Mouse (Mus musculus) lung, postnatal 0 days (tissue): ENCODE data around the gene Igsf21. TPM values are rescaled to one million over a fixed set of nuclear protein-coding genes. Genes with fewer than 3 reads are reported as not detected.

Experiments
- ATAC-seq: fragments of 200-750 bp; cut with Nextera tagmentation; 2 replicates; pipeline ENCODE4 v1.8.0; 2017; ENCODE audit warnings: moderate library complexity
- DNase-seq: peaks from one replicate; pipeline ENCODE4 v3.0.0-alpha.2; 2016; ENCODE audit warnings: low spot score
- H3K27ac ChIP-seq: fragments of 300-500 bp; sonication (generic); 2 replicates; pipeline ENCODE4 v1.5.1; 2014; ENCODE audit warnings: antibody characterized with exemption, mild to moderate bottlenecking, low read length, mixed read lengths
- H3K27me3 ChIP-seq: fragments of 300-500 bp; sonication (generic); replicated peaks from 2 replicates; pipeline ENCODE4 v1.6.1; 2014; ENCODE audit warnings: low read length, mixed read lengths; ENCODE audit not compliant: insufficient read depth
- H3K36me3 ChIP-seq: fragments of 300-500 bp; sonication (generic); 2 replicates; pipeline ENCODE4 v1.6.1; 2014; ENCODE audit warnings: low read length, mixed read lengths; ENCODE audit not compliant: insufficient read depth
- H3K4me1 ChIP-seq: fragments of 300-500 bp; sonication (generic); 2 replicates; pipeline ENCODE4 v1.6.1; 2014; ENCODE audit warnings: antibody characterized with exemption, low read depth, low read length, mixed read lengths; ENCODE audit not compliant: insufficient read depth
- H3K4me2 ChIP-seq: fragments of 300-500 bp; sonication (generic); replicated peaks from 2 replicates; pipeline ENCODE4 v1.6.1; 2014; ENCODE audit warnings: low read depth, mild to moderate bottlenecking, low read length, moderate library complexity, mixed read lengths
- H3K4me3 ChIP-seq: fragments of 300-500 bp; sonication (generic); 2 replicates; pipeline ENCODE4 v1.5.1; 2014; ENCODE audit warnings: low read depth, low read length
- H3K9ac ChIP-seq: fragments of 300-500 bp; sonication (generic); replicated peaks from 2 replicates; pipeline ENCODE4 v1.6.1; 2014; ENCODE audit warnings: low read depth, mild to moderate bottlenecking
- H3K9me3 ChIP-seq: fragments of 300-500 bp; sonication (generic); 2 replicates; pipeline ENCODE4 v1.6.1; 2016; ENCODE audit warnings: low read length, mixed read lengths
- CTCF ChIP-seq: IDR thresholded peaks from 2 replicates; pipeline ENCODE4 v1.5.1; 2016; ENCODE audit warnings: antibody characterized with exemption, mild to moderate bottlenecking
- EP300 ChIP-seq: IDR thresholded peaks from 2 replicates; pipeline ENCODE4 v1.6.1; 2016; ENCODE audit warnings: antibody characterized with exemption, mild to moderate bottlenecking, control low read depth
- WGBS: fragments of 180-500 bp; shearing (Covaris S2); extraction: QIAGEN DNeasy Blood & Tissue Kit; methylation state at CpG from one replicate; pipeline ENCODE4 v1.1.7; 2014; 5-methylcytosine and 5-hydroxymethylcytosine counted together
- polyA plus RNA-seq: library from polyadenylated mRNA; unstranded; fragments of >200 nt; fragmentation: Nextera tagmentation; extraction: Ambion mirVana; gene quantifications from 2 replicates; pipeline ENCODE4 v1.2.1, GENCODE M21; 2015

Igsf21 gene
- polyA plus RNA-seq, 1 experiment from 2014 or later: 0.13 TPM

- 0 out of 2 replicates have a peak overlapping the region, but pooled peaks have one; percentile 1 for H3K4me3 ChIP-seq
- H3K27me3 ChIP-seq: peaks cover 6% of the 10 kb centered on the region
- DNase-seq (peak; percentile 4), ATAC-seq (peak; percentile 18; the same call in 1 of the 2 replicates)
- no peaks in the 10 kb centered on the region for H3K9me3 ChIP-seq
- H3K4me2 ChIP-seq: peak overlapping the region; percentile 39
- H3K27ac ChIP-seq: no peak overlapping the region
- no peak overlapping the region for H3K9ac ChIP-seq
- TF ChIP-seq EP300: no peak
- TF ChIP-seq CTCF: no peak
- 5% methylated on average over 5 of the region's 5 CpGs for WGBS
- no peaks in the 10 kb centered on the region for H3K36me3 ChIP-seq
- no peaks in the 10 kb centered on the region for H3K4me1 ChIP-seq
Measured at GRCm38 (mm10) chr4:140004932-140005331, 241.7 kb downstream of the Igsf21 start.

DNA sequence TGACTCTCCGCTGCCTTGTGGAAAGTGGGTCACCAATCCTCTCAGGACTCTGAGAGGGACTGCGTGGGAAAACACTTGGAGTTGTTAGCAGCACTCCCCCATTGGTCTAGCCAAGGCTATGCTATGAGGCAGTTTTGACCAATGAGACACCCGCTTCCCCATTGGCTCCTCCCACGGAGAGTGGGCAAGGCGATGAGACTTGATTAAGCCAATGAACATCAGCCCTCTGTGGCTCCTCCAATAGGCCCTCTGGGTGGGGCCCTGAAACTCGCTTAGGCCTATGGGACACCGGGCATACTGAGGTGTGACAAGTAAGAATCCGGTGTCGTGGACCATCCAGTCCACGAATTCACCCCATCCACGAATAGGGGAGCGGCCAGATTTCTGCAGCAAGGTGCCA lies 242.4 kb downstream of the Igsf21 start:
- Histone ChIP-seq H3K9me3 (no peaks in the 10 kb centered on the region), H3K4me1 (no peaks in the 10 kb centered on the region), H3K4me3 (no peak overlapping the region), H3K27me3 (peaks cover 6% of the 10 kb centered on the region), H3K36me3 (no peaks in the 10 kb centered on the region), H3K4me2 (peak overlapping the region; percentile 39), H3K27ac (no peak overlapping the region), H3K9ac (no peak overlapping the region)
- ATAC-seq: peak; percentile 90
- DNase-seq: peak; percentile 56
- TF ChIP-seq CTCF: no peak
- TF ChIP-seq EP300: no peak
- WGBS: 13% methylated on average over 12 of the region's 12 CpGs

GRCm38 (mm10) chr4:140002069-140002468 lies 244.5 kb downstream of the Igsf21 start:
- H3K27me3 ChIP-seq: peaks cover 6% of the 10 kb centered on the region
- no peaks in the 10 kb centered on the region for H3K4me1 ChIP-seq
- 28% methylated on average over 12 of the region's 12 CpGs for WGBS
- no peak overlapping the region for H3K4me2 ChIP-seq
- H3K4me3 ChIP-seq: no peak overlapping the region
- H3K27ac ChIP-seq: no peak overlapping the region
- no peaks in the 10 kb centered on the region for H3K9me3 ChIP-seq
- ATAC-seq: no peak
- H3K9ac ChIP-seq: no peak overlapping the region
- no peak for TF ChIP-seq EP300
- TF ChIP-seq CTCF: no peak
- DNase-seq: no peak
- no peaks in the 10 kb centered on the region for H3K36me3 ChIP-seq

DNA sequence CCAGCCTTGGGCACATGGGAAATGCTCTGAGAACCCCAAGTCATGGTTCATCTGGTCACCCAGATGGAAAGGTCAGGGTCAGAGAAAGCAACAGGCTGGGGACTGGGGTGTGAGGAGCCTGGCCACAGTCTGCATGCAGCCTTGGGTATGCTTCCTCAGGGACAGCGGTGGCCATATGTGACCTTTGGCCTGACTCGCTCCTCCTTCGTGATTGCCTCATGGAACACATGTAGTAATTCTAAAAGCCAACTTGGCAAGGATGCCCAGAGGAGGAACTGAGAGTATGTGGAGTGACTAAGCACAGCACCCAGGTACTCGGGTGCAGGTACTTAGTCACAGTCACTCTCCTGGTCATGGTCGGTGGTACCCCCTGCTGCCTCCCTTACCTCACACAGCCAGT lies 245.7 kb downstream of the Igsf21 start:
- no peak for TF ChIP-seq CTCF
- TF ChIP-seq EP300: no peak
- no peaks in the 10 kb centered on the region for H3K36me3 ChIP-seq
- no peak for DNase-seq
- no peak overlapping the region for H3K27ac ChIP-seq
- 72% methylated on average over 5 of the region's 5 CpGs for WGBS
- ATAC-seq: no peak
- no peak overlapping the region for H3K4me3 ChIP-seq
- peaks cover 6% of the 10 kb centered on the region for H3K27me3 ChIP-seq
- no peaks in the 10 kb centered on the region for H3K9me3 ChIP-seq
- no peaks in the 10 kb centered on the region for H3K4me1 ChIP-seq
- no peak overlapping the region for H3K9ac ChIP-seq
- H3K4me2 ChIP-seq: no peak overlapping the region

- ATAC-seq: no peak
- peaks cover 5% of the 10 kb centered on the region for H3K27me3 ChIP-seq
Measured at GRCm38 (mm10) chr4:139999033-139999432, 247.6 kb downstream of the Igsf21 start.

GRCm38 (mm10) chr4:139995659-139996058 lies 250.9 kb downstream of the Igsf21 start:
- WGBS: 48% methylated on average over 8 of the region's 8 CpGs
- H3K9ac ChIP-seq: no peak overlapping the region
- no peak overlapping the region for H3K4me2 ChIP-seq
- no peak overlapping the region for H3K27ac ChIP-seq
- DNase-seq: no peak
- no peak for ATAC-seq
- H3K27me3 ChIP-seq: no peaks in the 10 kb centered on the region
- no peaks in the 10 kb centered on the region for H3K36me3 ChIP-seq
- TF ChIP-seq EP300: no peak
- no peak for TF ChIP-seq CTCF
- no peak overlapping the region for H3K4me3 ChIP-seq
- H3K9me3 ChIP-seq: no peaks in the 10 kb centered on the region
- H3K4me1 ChIP-seq: no peaks in the 10 kb centered on the region

More at GRCm38 (mm10) chr4:139999033-139999432, 247.6 kb downstream of the Igsf21 start:
- H3K9me3 ChIP-seq: no peaks in the 10 kb centered on the region
- 62% methylated on average over 7 of the region's 7 CpGs for whole genome bisulfite sequencing
- H3K4me1 ChIP-seq: no peaks in the 10 kb centered on the region
- H3K27ac ChIP-seq: no peak overlapping the region
- H3K4me3 ChIP-seq: no peak overlapping the region
- DNase-seq: no peak
- H3K36me3 ChIP-seq: no peaks in the 10 kb centered on the region
- no peak for TF ChIP-seq EP300
- no peak for TF ChIP-seq CTCF
- no peak overlapping the region for H3K4me2 ChIP-seq
- no peak overlapping the region for H3K9ac ChIP-seq
